Mouse (Mus musculus): ENCODE results near the gene Elk3. TPM values are rescaled to one million over a fixed set of nuclear protein-coding genes. Genes with fewer than 3 reads are reported as not detected.

Gene Elk3
- total RNA-seq, 1 experiment = 15.7 TPM

GRCm38 (mm10) chr10:93279062-93279461, 31.9 kb downstream of the Elk3 start:
- Histone ChIP-seq H3K9me3 (ENCODE audit: control insufficient read depth, insufficient read depth, low read depth, low read length) (no peaks in the 10 kb centered on the region), H3K4me1 (ENCODE audit: control insufficient read depth in 2 of 2, insufficient read depth in 2 of 2, low read length in 2 of 2, poor library complexity in 1 of 2) (peaks cover 0 to 16% of the 10 kb centered on the region in 2 experiments; a peak in 2 of 4 replicates), H3K4me3 (ENCODE audit: insufficient read depth in 1 of 2, low read depth in 1 of 2, low read length in 2 of 2, poor library complexity in 1 of 2, severe bottlenecking in 1 of 2) (peak overlapping the region; percentile 51 to 65), H3K36me3 (ENCODE audit: control insufficient read depth, insufficient read depth, low read length, poor library complexity, severe bottlenecking) (no peaks in the 10 kb centered on the region), H3K9ac (ENCODE audit: insufficient read depth, low read depth, low read length, poor library complexity, severe bottlenecking) (peak overlapping the region; percentile 69; the same call in 1 of the 2 replicates), H3K27ac (ENCODE audit: insufficient read depth, low read depth, low read length, poor library complexity, severe bottlenecking) (peak overlapping the region; percentile 70; the same call in 1 of the 2 replicates)
- peak; percentile 72 for DNase-seq (ENCODE audit: low read depth, low spot score)
- in situ Hi-C loops (cut with MboI; ENCODE audit: low sequenced_read_pairs in 2 of 2, unreplicated experiment in 2 of 2) = no loop called here
- TF ChIP-seq ZC3H11A (IDR thresholded peaks at IDR 0.05; ENCODE audit: borderline replicate concordance, low read depth, low read length) = no peak
- no peak for TF ChIP-seq CHD2 (IDR thresholded peaks at IDR 0.05; ENCODE audit: low read depth, low read length)
- TF ChIP-seq MAFK (IDR thresholded peaks at IDR 0.05; ENCODE audit: insufficient read depth, low read depth, low read length) = no peak
- TF ChIP-seq ZNF384 (IDR thresholded peaks at IDR 0.05; ENCODE audit: low read depth, low read length) = no peak
- no peak for TF ChIP-seq HCFC1 (IDR thresholded peaks at IDR 0.05; ENCODE audit: borderline replicate concordance, insufficient read depth, low read length)

GRCm38 (mm10) chr10:93278361-93278760, 32.6 kb downstream of the Elk3 start:
- H3K27ac ChIP-seq (ENCODE audit: insufficient read depth, low read depth, low read length, poor library complexity, severe bottlenecking) = peak overlapping the region; percentile 70; the same call in 1 of the 2 replicates
- H3K4me3 ChIP-seq (ENCODE audit: insufficient read depth in 1 of 2, low read depth in 1 of 2, low read length in 2 of 2, poor library complexity in 1 of 2, severe bottlenecking in 1 of 2) = peak overlapping the region; percentile 51 to 65
- peak overlapping the region; percentile 69; the same call in 1 of the 2 replicates for H3K9ac ChIP-seq (ENCODE audit: insufficient read depth, low read depth, low read length, poor library complexity, severe bottlenecking)
- peak; percentile 56 for DNase-seq (ENCODE audit: low read depth, low spot score)
- peaks cover 0 to 16% of the 10 kb centered on the region in 2 experiments; a peak in 2 of 4 replicates for H3K4me1 ChIP-seq (ENCODE audit: control insufficient read depth in 2 of 2, insufficient read depth in 2 of 2, low read length in 2 of 2, poor library complexity in 1 of 2)
- TF ChIP-seq ZC3H11A (IDR thresholded peaks at IDR 0.05; ENCODE audit: borderline replicate concordance, low read depth, low read length) (no peak), MAFK (IDR thresholded peaks at IDR 0.05; ENCODE audit: insufficient read depth, low read depth, low read length) (no peak), CHD2 (IDR thresholded peaks at IDR 0.05; ENCODE audit: low read depth, low read length) (no peak), HCFC1 (IDR thresholded peaks at IDR 0.05; ENCODE audit: borderline replicate concordance, insufficient read depth, low read length) (no peak), ZNF384 (IDR thresholded peaks at IDR 0.05; ENCODE audit: low read depth, low read length) (no peak)
- H3K9me3 ChIP-seq (ENCODE audit: control insufficient read depth, insufficient read depth, low read depth, low read length) = no peaks in the 10 kb centered on the region
- in situ Hi-C loops (cut with MboI; ENCODE audit: low sequenced_read_pairs in 2 of 2, unreplicated experiment in 2 of 2) = no loop called here
- no peaks in the 10 kb centered on the region for H3K36me3 ChIP-seq (ENCODE audit: control insufficient read depth, insufficient read depth, low read length, poor library complexity, severe bottlenecking)

DNA sequence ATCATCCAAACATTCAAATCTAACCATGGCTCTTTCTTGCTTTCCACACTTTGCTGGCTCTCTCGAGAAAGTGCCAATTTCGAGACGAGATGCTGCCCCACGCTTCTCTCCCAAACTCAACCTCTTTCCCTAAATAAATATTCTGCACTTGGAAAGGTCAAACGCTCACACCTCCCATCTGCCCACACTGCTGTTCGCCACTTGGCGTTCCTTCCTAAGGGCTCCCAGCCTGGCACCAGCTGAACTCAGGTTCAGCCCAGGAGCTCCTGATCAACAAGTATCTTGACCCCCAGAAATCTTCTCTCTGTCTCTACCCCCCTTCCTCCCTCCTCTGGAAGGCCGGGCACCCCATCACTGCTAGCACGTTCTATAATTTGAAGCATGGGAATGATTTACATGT, 34.1 kb downstream of the Elk3 start:
- Histone ChIP-seq H3K9ac (ENCODE audit: insufficient read depth, low read depth, low read length, poor library complexity, severe bottlenecking) (no peak overlapping the region), H3K9me3 (ENCODE audit: control insufficient read depth, insufficient read depth, low read depth, low read length) (no peaks in the 10 kb centered on the region), H3K36me3 (ENCODE audit: control insufficient read depth, insufficient read depth, low read length, poor library complexity, severe bottlenecking) (no peaks in the 10 kb centered on the region), H3K4me1 (ENCODE audit: control insufficient read depth in 2 of 2, insufficient read depth in 2 of 2, low read length in 2 of 2, poor library complexity in 1 of 2) (peaks cover 0 to 16% of the 10 kb centered on the region in 2 experiments; a peak in 2 of 4 replicates), H3K27ac (ENCODE audit: insufficient read depth, low read depth, low read length, poor library complexity, severe bottlenecking) (no peak overlapping the region), H3K4me3 (ENCODE audit: insufficient read depth in 1 of 2, low read depth in 1 of 2, low read length in 2 of 2, poor library complexity in 1 of 2, severe bottlenecking in 1 of 2) (no peak overlapping the region)
- TF ChIP-seq ZNF384 (IDR thresholded peaks at IDR 0.05; ENCODE audit: low read depth, low read length) (no peak), MAFK (IDR thresholded peaks at IDR 0.05; ENCODE audit: insufficient read depth, low read depth, low read length) (no peak), HCFC1 (IDR thresholded peaks at IDR 0.05; ENCODE audit: borderline replicate concordance, insufficient read depth, low read length) (no peak), ZC3H11A (IDR thresholded peaks at IDR 0.05; ENCODE audit: borderline replicate concordance, low read depth, low read length) (no peak), CHD2 (IDR thresholded peaks at IDR 0.05; ENCODE audit: low read depth, low read length) (no peak)
- DNase-seq (ENCODE audit: low read depth, low spot score) = no peak
- in situ Hi-C loops (cut with MboI; ENCODE audit: low sequenced_read_pairs in 2 of 2, unreplicated experiment in 2 of 2) = no loop called here

DNA sequence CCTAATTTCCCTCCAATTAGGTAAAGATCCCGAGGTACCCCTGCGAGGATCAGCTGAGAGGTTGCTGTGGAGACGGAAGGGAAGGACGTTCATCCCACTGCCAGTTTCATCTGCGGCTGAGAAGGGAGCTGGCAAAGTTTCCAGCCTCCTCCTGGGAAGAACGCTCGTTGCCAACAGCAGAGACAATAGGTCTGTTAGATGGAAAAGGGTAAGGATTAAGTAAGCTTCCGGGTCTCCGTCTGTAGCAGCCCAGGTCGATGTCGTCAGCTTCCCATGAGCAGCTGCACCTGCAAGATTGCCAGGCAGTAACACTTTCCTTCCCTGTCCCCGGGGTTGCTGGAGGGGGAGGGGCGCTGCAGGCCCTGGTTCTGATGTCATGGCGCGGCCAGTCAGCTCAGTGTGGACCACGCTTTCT, 34.6 kb downstream of the Elk3 start:
- no peaks in the 10 kb centered on the region for H3K9me3 ChIP-seq (ENCODE audit: control insufficient read depth, insufficient read depth, low read depth, low read length)
- DNase-seq (ENCODE audit: low read depth, low spot score) = no peak
- H3K9ac ChIP-seq (ENCODE audit: insufficient read depth, low read depth, low read length, poor library complexity, severe bottlenecking) = no peak overlapping the region
- in situ Hi-C loops (cut with MboI; ENCODE audit: low sequenced_read_pairs in 2 of 2, unreplicated experiment in 2 of 2) = no loop called here
- H3K27ac ChIP-seq (ENCODE audit: insufficient read depth, low read depth, low read length, poor library complexity, severe bottlenecking) = no peak overlapping the region
- H3K36me3 ChIP-seq (ENCODE audit: control insufficient read depth, insufficient read depth, low read length, poor library complexity, severe bottlenecking) = no peaks in the 10 kb centered on the region
- TF ChIP-seq CHD2 (IDR thresholded peaks at IDR 0.05; ENCODE audit: low read depth, low read length) = no peak
- TF ChIP-seq ZC3H11A (IDR thresholded peaks at IDR 0.05; ENCODE audit: borderline replicate concordance, low read depth, low read length) = no peak
- TF ChIP-seq MAFK (IDR thresholded peaks at IDR 0.05; ENCODE audit: insufficient read depth, low read depth, low read length) = no peak
- TF ChIP-seq HCFC1 (IDR thresholded peaks at IDR 0.05; ENCODE audit: borderline replicate concordance, insufficient read depth, low read length) = no peak
- TF ChIP-seq ZNF384 (IDR thresholded peaks at IDR 0.05; ENCODE audit: low read depth, low read length) = no peak
- peaks cover 0 to 16% of the 10 kb centered on the region in 2 experiments; a peak in 2 of 4 replicates for H3K4me1 ChIP-seq (ENCODE audit: control insufficient read depth in 2 of 2, insufficient read depth in 2 of 2, low read length in 2 of 2, poor library complexity in 1 of 2)
- 0 out of 4 replicates have a peak overlapping the region, but pooled peaks have one; percentile 3 to 4 for H3K4me3 ChIP-seq (ENCODE audit: insufficient read depth in 1 of 2, low read depth in 1 of 2, low read length in 2 of 2, poor library complexity in 1 of 2, severe bottlenecking in 1 of 2)
